Mouse (Mus musculus): ENCODE results near the gene Notch2. TPM values are rescaled to one million over a fixed set of nuclear protein-coding genes. Genes with fewer than 3 reads are reported as not detected.
A peak's percentile ranks its signal among the peaks of the same experiment; 100 is the strongest.
"Not testable (repeated sequence)": the region's sequence is repeated elsewhere in the genome, so short reads cannot be mapped to it uniquely, and the experiment has no call there.

Notch2 gene
- polyA plus RNA-seq, 1 experiment from 2014 or later = 42.1 TPM

GRCm38 (mm10) chr3:98110610-98111009, 97.3 kb downstream of the Notch2 start:
- H3K9me3 ChIP-seq = no peaks in the 10 kb centered on the region
- ATAC-seq (ENCODE audit: insufficient number of reproducible peaks, insufficient read depth, low FRiP score, low TSS enrichment) = no peak
- WGBS = 80% methylated on average over 4 of the region's 4 CpGs
- no peak overlapping the region for H3K27ac ChIP-seq
- H3K27me3 ChIP-seq = no peaks in the 10 kb centered on the region
- H3K4me3 ChIP-seq = no peak overlapping the region
- H3K4me1 ChIP-seq = peaks cover 21% of the 10 kb centered on the region
- no peak overlapping the region for H3K4me2 ChIP-seq (replicated peaks)
- peaks cover 76% of the 10 kb centered on the region for H3K36me3 ChIP-seq
- no peak overlapping the region for H3K9ac ChIP-seq

- H3K36me3 ChIP-seq = peaks cover 71% of the 10 kb centered on the region
- WGBS = 86% methylated on average over 3 of the region's 3 CpGs
- ATAC-seq (ENCODE audit: insufficient number of reproducible peaks, insufficient read depth, low FRiP score, low TSS enrichment) = no peak
Measured at GRCm38 (mm10) chr3:98118252-98118651, 104.9 kb downstream of the Notch2 start.

GRCm38 (mm10) chr3:98119338-98119737, 106.0 kb downstream of the Notch2 start:
- H3K9ac ChIP-seq = no peak overlapping the region
- no peak for ATAC-seq (ENCODE audit: insufficient number of reproducible peaks, insufficient read depth, low FRiP score, low TSS enrichment)
- H3K4me3 ChIP-seq = no peak overlapping the region
- no peak overlapping the region for H3K4me2 ChIP-seq (replicated peaks)
- no peaks in the 10 kb centered on the region for H3K27me3 ChIP-seq
- no peaks in the 10 kb centered on the region for H3K4me1 ChIP-seq
- H3K9me3 ChIP-seq = no peaks in the 10 kb centered on the region
- peaks cover 72% of the 10 kb centered on the region for H3K36me3 ChIP-seq
- H3K27ac ChIP-seq = no peak overlapping the region
- WGBS = 86% methylated on average over 6 of the region's 6 CpGs

More at GRCm38 (mm10) chr3:98118252-98118651, 104.9 kb downstream of the Notch2 start:
- H3K9ac ChIP-seq = no peak overlapping the region
- no peak overlapping the region for H3K4me2 ChIP-seq (replicated peaks)
- no peak overlapping the region for H3K27ac ChIP-seq
- no peaks in the 10 kb centered on the region for H3K9me3 ChIP-seq
- no peaks in the 10 kb centered on the region for H3K4me1 ChIP-seq
- no peak overlapping the region for H3K4me3 ChIP-seq
- no peaks in the 10 kb centered on the region for H3K27me3 ChIP-seq

GRCm38 (mm10) chr3:98120884-98121283, 107.6 kb downstream of the Notch2 start:
- Histone ChIP-seq H3K4me2 (replicated peaks) (no peak overlapping the region), H3K4me3 (no peak overlapping the region), H3K27ac (no peak overlapping the region), H3K9me3 (no peaks in the 10 kb centered on the region), H3K9ac (no peak overlapping the region), H3K36me3 (peaks cover 77% of the 10 kb centered on the region), H3K27me3 (no peaks in the 10 kb centered on the region), H3K4me1 (no peaks in the 10 kb centered on the region)
- ATAC-seq (ENCODE audit: insufficient number of reproducible peaks, insufficient read depth, low FRiP score, low TSS enrichment) = no peak
- 34% methylated on average over 6 of the region's 6 CpGs for WGBS

- no peaks in the 10 kb centered on the region for H3K9me3 ChIP-seq
- 80% methylated on average over 2 of the region's 2 CpGs for whole genome bisulfite sequencing
- no peaks in the 10 kb centered on the region for H3K4me1 ChIP-seq
- H3K4me3 ChIP-seq = no peak overlapping the region
- ATAC-seq (ENCODE audit: insufficient number of reproducible peaks, insufficient read depth, low FRiP score, low TSS enrichment) = no peak
- no peaks in the 10 kb centered on the region for H3K27me3 ChIP-seq
- peaks cover 87% of the 10 kb centered on the region for H3K36me3 ChIP-seq
- no peak overlapping the region for H3K4me2 ChIP-seq (replicated peaks)
- H3K27ac ChIP-seq = no peak overlapping the region
- H3K9ac ChIP-seq = no peak overlapping the region
Measured at GRCm38 (mm10) chr3:98127775-98128174, 114.4 kb downstream of the Notch2 start.

GRCm38 (mm10) chr3:98128716-98129115, 115.4 kb downstream of the Notch2 start:
- Histone ChIP-seq H3K27ac (no peak overlapping the region), H3K27me3 (no peaks in the 10 kb centered on the region), H3K36me3 (peaks cover 86% of the 10 kb centered on the region), H3K4me2 (replicated peaks) (no peak overlapping the region), H3K4me1 (no peaks in the 10 kb centered on the region), H3K9me3 (no peaks in the 10 kb centered on the region), H3K4me3 (no peak overlapping the region), H3K9ac (no peak overlapping the region)
- ATAC-seq (ENCODE audit: insufficient number of reproducible peaks, insufficient read depth, low FRiP score, low TSS enrichment) = no peak
- WGBS = 88% methylated on average over 5 of the region's 5 CpGs

GRCm38 (mm10) chr3:98132140-98132539, 118.8 kb downstream of the Notch2 start:
- not testable (repeated sequence) for H3K27me3 ChIP-seq; H3K9me3 ChIP-seq; H3K4me2 ChIP-seq (replicated peaks); H3K27ac ChIP-seq; ATAC-seq (ENCODE audit: insufficient number of reproducible peaks, insufficient read depth, low FRiP score, low TSS enrichment); H3K9ac ChIP-seq; H3K4me3 ChIP-seq; H3K4me1 ChIP-seq
- 87% methylated on average over 4 of the region's 4 CpGs for WGBS
- H3K36me3 ChIP-seq = peaks cover 86% of the 10 kb centered on the region

GRCm38 (mm10) chr3:98132636-98133035, 119.3 kb downstream of the Notch2 start:
- no peak overlapping the region for H3K27ac ChIP-seq
- no peaks in the 10 kb centered on the region for H3K9me3 ChIP-seq
- WGBS = 94% methylated on average over 8 of the region's 8 CpGs
- H3K36me3 ChIP-seq = peaks cover 86% of the 10 kb centered on the region
- H3K4me3 ChIP-seq = no peak overlapping the region
- H3K4me2 ChIP-seq (replicated peaks) = no peak overlapping the region
- no peak overlapping the region for H3K9ac ChIP-seq
- no peaks in the 10 kb centered on the region for H3K4me1 ChIP-seq
- no peak for ATAC-seq (ENCODE audit: insufficient number of reproducible peaks, insufficient read depth, low FRiP score, low TSS enrichment)
- H3K27me3 ChIP-seq = no peaks in the 10 kb centered on the region

GRCm38 (mm10) chr3:98141456-98141855, 128.1 kb downstream of the Notch2 start:
- no peak for ATAC-seq (ENCODE audit: insufficient number of reproducible peaks, insufficient read depth, low FRiP score, low TSS enrichment)
- no peak overlapping the region for H3K27ac ChIP-seq
- no peak overlapping the region for H3K4me2 ChIP-seq (replicated peaks)
- no peaks in the 10 kb centered on the region for H3K9me3 ChIP-seq
- H3K4me3 ChIP-seq = no peak overlapping the region
- no peak overlapping the region for H3K9ac ChIP-seq
- peaks cover 98% of the 10 kb centered on the region for H3K36me3 ChIP-seq
- H3K27me3 ChIP-seq = no peaks in the 10 kb centered on the region
- WGBS = 95% methylated on average over 15 of the region's 15 CpGs
- no peaks in the 10 kb centered on the region for H3K4me1 ChIP-seq

GRCm38 (mm10) chr3:98142862-98143261, 129.5 kb downstream of the Notch2 start:
- Histone ChIP-seq H3K4me3 (no peak overlapping the region), H3K36me3 (peaks cover 98% of the 10 kb centered on the region), H3K4me2 (replicated peaks) (no peak overlapping the region), H3K9me3 (no peaks in the 10 kb centered on the region), H3K4me1 (no peaks in the 10 kb centered on the region), H3K27ac (no peak overlapping the region), H3K9ac (no peak overlapping the region), H3K27me3 (no peaks in the 10 kb centered on the region)
- 95% methylated on average over 13 of the region's 13 CpGs for WGBS
- ATAC-seq (ENCODE audit: insufficient number of reproducible peaks, insufficient read depth, low FRiP score, low TSS enrichment) = no peak

GRCm38 (mm10) chr3:98145204-98145603, 131.9 kb downstream of the Notch2 start:
- 82% methylated on average over 10 of the region's 10 CpGs for WGBS
- Histone ChIP-seq H3K4me1 (no peaks in the 10 kb centered on the region), H3K9me3 (no peaks in the 10 kb centered on the region), H3K27ac (no peak overlapping the region), H3K36me3 (peaks cover 85% of the 10 kb centered on the region), H3K4me3 (no peak overlapping the region), H3K4me2 (replicated peaks) (no peak overlapping the region), H3K9ac (no peak overlapping the region), H3K27me3 (no peaks in the 10 kb centered on the region)
- ATAC-seq (ENCODE audit: insufficient number of reproducible peaks, insufficient read depth, low FRiP score, low TSS enrichment) = no peak

- H3K4me2 ChIP-seq (replicated peaks) = no peak overlapping the region
- no peaks in the 10 kb centered on the region for H3K27me3 ChIP-seq
- 0 out of 2 replicates have a peak overlapping the region, but pooled peaks have one; percentile 11 for H3K27ac ChIP-seq
- H3K4me1 ChIP-seq = no peaks in the 10 kb centered on the region
- WGBS = 93% methylated on average over 29 of the region's 29 CpGs
- no peak for ATAC-seq (ENCODE audit: insufficient number of reproducible peaks, insufficient read depth, low FRiP score, low TSS enrichment)
- peaks cover 78% of the 10 kb centered on the region for H3K36me3 ChIP-seq
- H3K9ac ChIP-seq = no peak overlapping the region
- H3K4me3 ChIP-seq = no peak overlapping the region
- H3K9me3 ChIP-seq = no peaks in the 10 kb centered on the region
Measured at GRCm38 (mm10) chr3:98146471-98147410, 133.4 kb downstream of the Notch2 start.

Measured in embryonic facial prominence, embryonic 12.5 days (tissue).